Mouse (Mus musculus) spleen, postnatal 4 days (tissue): ENCODE data around the gene Duxbl2.
"Not testable (repeated sequence)": the region's sequence is repeated elsewhere in the genome, so short reads cannot be mapped to it uniquely, and the experiment has no call there.

Experiments
- DNase-seq, 2 experiments: peaks; one replicate each; pipeline ENCODE4 v3.0.0; 2022; ENCODE audit warnings: low spot score in 2 of 2

The Duxbl2 gene

GRCm38 (mm10) chr14:26118150-26118549, at the start of gene Duxbl2:
Gene Duxbl2, plus strand, starts transcription at chr14:26118349.
- not testable (repeated sequence) for DNase-seq

- DNase-seq = not testable (repeated sequence)
Observed at GRCm38 (mm10) chr14:26076620-26077390, 41.3 kb upstream of the Duxbl2 start.

- DNase-seq = not testable (repeated sequence)
Observed at GRCm38 (mm10) chr14:26081216-26081615, 36.9 kb upstream of the Duxbl2 start, which contains the start of gene Cphx2. Gene Cphx2, plus strand, starts transcription at chr14:26081516.

GRCm38 (mm10) chr14:26081997-26082396, 36.2 kb upstream of the Duxbl2 start, which contains the start of gene Cphx3:
Gene Cphx3, plus strand, starts transcription at chr14:26082297.
- not testable (repeated sequence) for DNase-seq

- not testable (repeated sequence) for DNase-seq
Observed at GRCm38 (mm10) chr14:26097622-26098021, 20.5 kb upstream of the Duxbl2 start.

- DNase-seq = not testable (repeated sequence)
Observed at GRCm38 (mm10) chr14:26118550-26119000, 426 bp downstream of the Duxbl2 start.

- DNase-seq = not testable (repeated sequence)
Observed at GRCm38 (mm10) chr14:26119095-26119494, 946 bp downstream of the Duxbl2 start.

- not testable (repeated sequence) for DNase-seq
Observed at GRCm38 (mm10) chr14:26147095-26147494, 28.9 kb downstream of the Duxbl2 start.

- not testable (repeated sequence) for DNase-seq
Observed at GRCm38 (mm10) chr14:26156032-26156431, 37.9 kb downstream of the Duxbl2 start.

GRCm38 (mm10) chr14:26161156-26161555, 43.0 kb downstream of the Duxbl2 start:
- not testable (repeated sequence) for DNase-seq

- DNase-seq = not testable (repeated sequence)
Observed at GRCm38 (mm10) chr14:26162423-26162822, 44.3 kb downstream of the Duxbl2 start.

- not testable (repeated sequence) for DNase-seq
Observed at GRCm38 (mm10) chr14:26165266-26165665, 47.1 kb downstream of the Duxbl2 start.

GRCm38 (mm10) chr14:26173955-26174354, 55.8 kb downstream of the Duxbl2 start:
- DNase-seq = not testable (repeated sequence)

GRCm38 (mm10) chr14:26175028-26175427, 56.9 kb downstream of the Duxbl2 start:
- DNase-seq = not testable (repeated sequence)
